Mouse (Mus musculus) liver, embryonic 16.5 days (tissue): ENCODE results near the gene Gpatch4. TPM values are rescaled to one million over a fixed set of nuclear protein-coding genes. Genes with fewer than 3 reads are reported as not detected.

ENCODE experiments used
- ATAC-seq: fragments of 200-750 bp; cut with Nextera tagmentation; 2 replicates; pipeline ENCODE4 v1.8.0; 2017; ENCODE audit warnings: low read depth, mild to moderate bottlenecking, moderate number of reproducible peaks, moderate library complexity
- H3K27ac ChIP-seq: fragments of 300-500 bp; sonication (generic); 2 replicates; pipeline ENCODE4 v1.5.1; 2014; ENCODE audit warnings: mild to moderate bottlenecking, low read length
- H3K27me3 ChIP-seq: fragments of 300-500 bp; sonication (generic); 2 replicates; pipeline ENCODE4 v1.6.1; 2014; ENCODE audit warnings: low read depth, low read length, mixed read lengths; ENCODE audit not compliant: control insufficient read depth, insufficient read depth
- H3K36me3 ChIP-seq: fragments of 300-500 bp; sonication (generic); 2 replicates; pipeline ENCODE4 v1.6.1; 2014; ENCODE audit warnings: mild to moderate bottlenecking; ENCODE audit not compliant: control insufficient read depth, insufficient read depth
- H3K4me1 ChIP-seq: fragments of 300-500 bp; sonication (generic); 2 replicates; pipeline ENCODE4 v1.6.1; 2014; ENCODE audit warnings: low read depth, low read length, mixed read lengths; ENCODE audit not compliant: control insufficient read depth
- H3K4me2 ChIP-seq: fragments of 300-500 bp; sonication (generic); 2 replicates; pipeline ENCODE4 v1.6.1; 2014; ENCODE audit warnings: low read depth, low read length, mixed read lengths
- H3K4me3 ChIP-seq: fragments of 300-500 bp; sonication (generic); 2 replicates; pipeline ENCODE4 v1.5.1; 2014; ENCODE audit warnings: low read depth, mild to moderate bottlenecking, low read length
- H3K9ac ChIP-seq: fragments of 300-500 bp; sonication (generic); 2 replicates; pipeline ENCODE4 v1.6.1; 2014; ENCODE audit warnings: low read depth, low read length
- H3K9me3 ChIP-seq: fragments of 300-500 bp; sonication (generic); replicated peaks from 2 replicates; pipeline ENCODE4 v1.6.1; 2016; ENCODE audit warnings: low read length; ENCODE audit not compliant: control insufficient read depth
- WGBS: fragments of 180-500 bp; shearing (Covaris S2); extraction: QIAGEN DNeasy Blood & Tissue Kit; methylation state at CpG from one replicate; pipeline ENCODE4 v1.1.7; 2014; ENCODE audit not compliant: insufficient replicate concordance; 5-methylcytosine and 5-hydroxymethylcytosine counted together
- polyA plus RNA-seq: library from polyadenylated mRNA; unstranded; fragments of >200 nt; fragmentation: Nextera tagmentation; extraction: Ambion mirVana; gene quantifications from 2 replicates; pipeline ENCODE4 v1.2.1, GENCODE M21; 2015

Gene Gpatch4
- polyA plus RNA-seq, 1 experiment from 2014 or later, result 13.2 TPM

DNA sequence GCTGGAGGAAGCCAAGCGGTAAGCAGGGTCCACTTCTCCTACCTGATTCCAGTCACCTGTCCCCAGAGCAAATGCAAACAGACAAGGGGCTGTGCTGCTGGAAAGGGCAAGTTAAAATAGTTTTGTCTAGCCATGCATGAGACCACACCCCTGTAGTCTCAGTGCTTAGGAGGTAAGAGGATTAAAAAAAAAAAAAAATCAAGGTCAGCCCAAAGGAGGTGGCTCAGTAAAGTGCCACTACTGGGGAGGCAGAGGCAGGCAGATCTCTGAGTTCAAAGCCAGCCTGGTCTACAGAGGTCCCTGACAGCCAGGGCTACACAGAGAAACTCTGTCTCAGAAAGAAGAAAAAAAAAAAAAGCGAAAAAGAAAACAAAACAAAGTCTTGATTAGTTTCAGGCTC, 41.1 kb downstream of the Gpatch4 start:
- H3K27me3 ChIP-seq, result no peaks in the 10 kb centered on the region
- no peak overlapping the region for H3K27ac ChIP-seq
- H3K4me2 ChIP-seq, result no peak overlapping the region
- no peak for ATAC-seq
- H3K4me1 ChIP-seq, result peaks cover 11% of the 10 kb centered on the region
- H3K9ac ChIP-seq, result no peak overlapping the region
- H3K9me3 ChIP-seq, result no peaks in the 10 kb centered on the region
- 83% methylated on average over 2 of the region's 2 CpGs for WGBS
- H3K4me3 ChIP-seq, result no peak overlapping the region
- peaks cover 6% of the 10 kb centered on the region for H3K36me3 ChIP-seq

DNA sequence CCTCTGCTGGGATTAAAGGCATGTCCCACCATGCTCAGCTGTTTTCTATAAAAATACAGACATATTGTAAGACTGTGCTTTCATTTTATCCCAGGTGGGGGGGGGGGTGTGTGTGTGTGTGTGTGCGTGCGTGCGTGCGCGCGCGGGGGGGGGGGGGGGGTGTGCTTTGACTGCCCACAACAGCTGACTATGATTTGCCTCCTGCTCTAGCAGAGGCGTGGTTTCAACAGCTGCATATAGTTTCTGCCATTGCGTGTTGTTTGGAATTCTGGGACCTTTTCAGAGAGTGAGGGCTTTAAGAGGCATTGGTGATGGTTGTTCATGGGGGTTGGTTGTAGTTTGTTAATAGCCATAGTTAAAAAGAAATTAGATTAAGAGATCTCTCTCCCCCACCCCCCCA, 42.6 kb downstream of the Gpatch4 start:
- Histone ChIP-seq H3K27ac (no peak overlapping the region), H3K9ac (no peak overlapping the region), H3K4me3 (no peak overlapping the region), H3K27me3 (no peaks in the 10 kb centered on the region), H3K9me3 (no peaks in the 10 kb centered on the region), H3K4me2 (no peak overlapping the region), H3K4me1 (peaks cover 11% of the 10 kb centered on the region), H3K36me3 (peaks cover 15% of the 10 kb centered on the region)
- WGBS, result 91% methylated on average over 9 of the region's 9 CpGs
- no peak for ATAC-seq

DNA sequence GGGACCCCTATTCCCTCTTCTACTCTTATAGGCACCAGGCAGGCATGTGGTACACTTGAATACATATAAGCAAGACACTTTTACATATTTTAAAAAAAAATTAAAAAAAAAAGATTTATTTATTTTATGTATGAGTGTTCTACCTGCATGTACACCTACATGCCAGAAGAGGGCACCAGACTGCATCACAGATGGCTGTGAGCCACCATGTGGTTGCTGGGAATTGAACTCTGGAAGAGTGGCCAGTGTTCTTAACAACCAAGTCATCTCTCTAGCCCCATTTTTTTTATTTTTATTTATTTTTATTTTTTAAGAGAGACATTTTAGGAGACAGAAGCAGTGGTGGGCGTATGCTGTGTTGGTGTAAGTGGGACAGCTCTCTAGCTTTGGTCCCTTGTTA, 44.8 kb downstream of the Gpatch4 start:
- H3K4me1 ChIP-seq, result peaks cover 6% of the 10 kb centered on the region
- H3K4me2 ChIP-seq, result no peak overlapping the region
- no peak overlapping the region for H3K9ac ChIP-seq
- H3K9me3 ChIP-seq, result no peaks in the 10 kb centered on the region
- no peak overlapping the region for H3K4me3 ChIP-seq
- 60% methylated on average over 1 of the region's 1 CpGs for WGBS
- no peak for ATAC-seq
- no peaks in the 10 kb centered on the region for H3K27me3 ChIP-seq
- peaks cover 29% of the 10 kb centered on the region for H3K36me3 ChIP-seq
- H3K27ac ChIP-seq, result no peak overlapping the region

DNA sequence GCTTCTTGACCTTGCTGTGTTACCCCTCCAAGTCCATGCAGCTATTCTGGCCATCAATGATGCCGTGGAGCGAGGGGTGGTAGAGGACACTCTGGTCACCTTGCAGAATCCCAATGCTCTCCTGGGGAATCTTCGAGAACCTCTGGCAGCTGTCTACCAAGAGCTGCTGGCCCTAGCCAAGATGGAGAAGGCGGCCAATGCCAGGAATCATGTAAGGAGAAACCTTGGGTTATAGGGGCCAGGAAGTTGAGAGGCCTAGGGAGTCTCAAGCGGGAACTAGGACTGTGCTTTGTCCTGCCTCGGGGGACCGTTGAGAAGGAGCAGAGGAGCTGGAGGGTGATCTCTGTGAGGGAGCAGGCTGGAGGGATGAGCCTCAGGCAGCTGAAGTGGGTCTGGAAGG, 47.2 kb downstream of the Gpatch4 start:
- Histone ChIP-seq H3K9me3 (no peaks in the 10 kb centered on the region), H3K9ac (no peak overlapping the region), H3K27ac (no peak overlapping the region), H3K4me1 (no peaks in the 10 kb centered on the region), H3K4me2 (no peak overlapping the region), H3K27me3 (no peaks in the 10 kb centered on the region), H3K4me3 (no peak overlapping the region), H3K36me3 (peaks cover 34% of the 10 kb centered on the region)
- no peak for ATAC-seq
- 75% methylated on average over 7 of the region's 7 CpGs for WGBS

DNA sequence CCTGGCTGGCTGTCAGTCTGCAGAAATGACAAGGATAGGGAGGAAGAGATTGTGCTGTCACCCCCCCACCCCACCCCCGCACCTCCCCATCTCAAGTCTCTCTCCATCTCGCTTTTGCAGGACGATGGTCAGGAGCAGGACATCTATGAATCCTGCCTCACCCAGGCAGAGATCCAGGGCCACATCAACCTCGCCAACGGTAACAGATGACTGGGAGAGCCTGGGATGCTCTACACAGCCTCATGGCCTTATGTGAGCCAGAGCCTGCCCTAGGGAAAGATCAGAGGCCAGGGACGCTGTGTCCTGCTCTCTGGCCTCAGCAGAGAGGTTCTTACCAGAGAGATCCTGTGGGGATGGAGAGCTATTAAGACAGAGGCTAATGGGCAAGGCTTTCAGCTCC, 47.7 kb downstream of the Gpatch4 start:
- ATAC-seq, result no peak

DNA sequence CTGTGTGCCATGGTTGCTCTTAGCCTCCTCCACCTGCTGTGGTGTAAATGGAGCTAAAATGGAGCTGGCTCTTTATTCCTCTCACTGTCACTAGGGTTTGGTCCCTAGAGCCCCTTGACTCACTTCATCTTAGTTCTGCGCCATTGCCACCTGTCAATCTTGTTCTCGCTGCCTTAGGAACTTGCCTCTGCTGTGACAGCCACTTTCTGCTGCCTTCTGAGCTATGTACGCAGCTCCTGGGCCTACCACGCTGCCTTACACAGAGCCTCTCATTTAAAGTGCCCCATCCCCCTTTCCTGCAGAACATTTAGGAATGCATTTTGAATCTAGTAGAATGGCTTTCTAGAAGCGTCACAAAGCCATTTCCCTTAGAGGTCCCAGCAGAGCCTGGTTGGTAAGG, 51.2 kb downstream of the Gpatch4 start:
- peaks cover 27% of the 10 kb centered on the region for H3K36me3 ChIP-seq
- WGBS, result 83% methylated on average over 5 of the region's 5 CpGs
- no peak overlapping the region for H3K4me3 ChIP-seq
- no peak for ATAC-seq
- no peaks in the 10 kb centered on the region for H3K4me1 ChIP-seq
- no peak overlapping the region for H3K4me2 ChIP-seq
- H3K9me3 ChIP-seq, result no peaks in the 10 kb centered on the region
- no peaks in the 10 kb centered on the region for H3K27me3 ChIP-seq
- H3K27ac ChIP-seq, result no peak overlapping the region
- H3K9ac ChIP-seq, result no peak overlapping the region

More for the DNA sequence above, 47.7 kb downstream of the Gpatch4 start:
- peaks cover 34% of the 10 kb centered on the region for H3K36me3 ChIP-seq
- no peaks in the 10 kb centered on the region for H3K27me3 ChIP-seq
- no peak overlapping the region for H3K4me3 ChIP-seq
- no peaks in the 10 kb centered on the region for H3K9me3 ChIP-seq
- 78% methylated on average over 6 of the region's 6 CpGs for WGBS
- no peak overlapping the region for H3K9ac ChIP-seq
- no peaks in the 10 kb centered on the region for H3K4me1 ChIP-seq
- H3K27ac ChIP-seq, result no peak overlapping the region
- no peak overlapping the region for H3K4me2 ChIP-seq

DNA sequence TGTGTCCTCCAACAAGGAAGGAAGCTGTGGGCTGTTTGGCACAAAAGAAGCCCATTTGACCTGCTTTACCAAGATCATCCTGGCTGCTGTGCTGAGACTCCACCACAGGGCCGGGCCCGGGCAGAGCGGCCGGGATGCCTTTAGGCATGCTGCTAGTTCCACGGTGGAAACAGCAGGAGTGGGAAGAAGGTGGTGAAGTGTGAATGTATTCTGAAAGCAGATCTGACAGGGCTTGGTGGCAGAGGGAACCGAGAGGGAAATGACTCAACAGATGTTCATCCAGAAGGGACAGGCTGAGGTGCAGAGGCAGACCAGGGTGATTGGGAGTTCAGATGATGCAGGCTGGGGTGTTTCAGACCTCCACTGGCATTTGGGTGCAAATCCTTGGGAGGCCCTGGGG, 54.8 kb downstream of the Gpatch4 start:
- 53% methylated on average over 6 of the region's 6 CpGs for WGBS
- no peaks in the 10 kb centered on the region for H3K9me3 ChIP-seq
- H3K27me3 ChIP-seq, result no peaks in the 10 kb centered on the region
- no peak overlapping the region for H3K9ac ChIP-seq
- H3K27ac ChIP-seq, result no peak overlapping the region
- ATAC-seq, result no peak
- no peak overlapping the region for H3K4me2 ChIP-seq
- H3K36me3 ChIP-seq, result peaks cover 13% of the 10 kb centered on the region
- no peaks in the 10 kb centered on the region for H3K4me1 ChIP-seq
- H3K4me3 ChIP-seq, result no peak overlapping the region

DNA sequence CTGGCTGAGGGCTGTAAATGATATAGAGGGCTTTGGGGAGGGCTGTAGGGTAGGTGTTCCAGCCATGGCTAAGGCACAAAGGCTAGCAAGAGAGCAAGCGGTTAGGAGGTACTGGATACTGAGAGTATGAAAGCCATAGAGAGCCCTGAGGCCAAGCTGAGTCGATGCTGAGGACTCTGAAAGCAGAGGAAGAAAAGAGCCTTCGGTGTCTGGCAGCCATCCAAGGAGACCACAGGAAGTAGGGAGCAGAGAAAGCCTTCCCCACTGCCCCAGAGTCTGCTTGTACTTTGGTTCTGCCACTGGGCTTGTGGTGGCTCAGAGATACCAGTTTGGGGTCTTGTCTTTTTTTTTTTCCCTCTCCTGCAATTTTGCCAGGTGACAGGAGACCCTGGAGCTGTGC, 57.3 kb downstream of the Gpatch4 start:
- Histone ChIP-seq H3K27ac (no peak overlapping the region), H3K36me3 (peaks cover 12% of the 10 kb centered on the region), H3K4me1 (no peaks in the 10 kb centered on the region), H3K9ac (no peak overlapping the region), H3K9me3 (no peaks in the 10 kb centered on the region), H3K4me2 (no peak overlapping the region), H3K4me3 (no peak overlapping the region), H3K27me3 (no peaks in the 10 kb centered on the region)
- no peak for ATAC-seq
- 47% methylated on average over 3 of the region's 3 CpGs for WGBS

DNA sequence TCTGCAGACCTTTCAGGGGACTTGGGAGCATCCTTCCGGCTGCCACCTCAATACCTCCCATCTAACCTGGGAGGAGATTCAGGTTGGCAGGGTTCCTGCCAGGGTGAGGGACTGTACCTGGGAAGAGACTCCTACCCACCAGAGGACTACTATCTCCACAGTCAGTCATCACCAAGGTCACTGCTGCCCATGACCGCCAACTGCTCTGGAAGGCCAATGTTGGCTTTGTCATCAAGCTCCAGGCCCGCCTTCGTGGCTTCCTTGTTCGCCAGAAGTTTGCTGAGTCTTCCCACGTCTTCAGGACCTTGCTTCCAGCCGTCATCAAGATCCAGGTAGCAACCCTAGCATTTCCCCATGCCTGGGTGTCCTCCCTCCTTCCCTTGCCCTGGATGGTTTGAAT, 58.8 kb downstream of the Gpatch4 start:
- H3K9me3 ChIP-seq, result no peaks in the 10 kb centered on the region
- peaks cover 12% of the 10 kb centered on the region for H3K36me3 ChIP-seq
- H3K4me1 ChIP-seq, result no peaks in the 10 kb centered on the region
- WGBS, result 73% methylated on average over 7 of the region's 7 CpGs
- no peak for ATAC-seq
- H3K9ac ChIP-seq, result no peak overlapping the region
- no peak overlapping the region for H3K27ac ChIP-seq
- no peak overlapping the region for H3K4me2 ChIP-seq
- no peaks in the 10 kb centered on the region for H3K27me3 ChIP-seq
- no peak overlapping the region for H3K4me3 ChIP-seq

DNA sequence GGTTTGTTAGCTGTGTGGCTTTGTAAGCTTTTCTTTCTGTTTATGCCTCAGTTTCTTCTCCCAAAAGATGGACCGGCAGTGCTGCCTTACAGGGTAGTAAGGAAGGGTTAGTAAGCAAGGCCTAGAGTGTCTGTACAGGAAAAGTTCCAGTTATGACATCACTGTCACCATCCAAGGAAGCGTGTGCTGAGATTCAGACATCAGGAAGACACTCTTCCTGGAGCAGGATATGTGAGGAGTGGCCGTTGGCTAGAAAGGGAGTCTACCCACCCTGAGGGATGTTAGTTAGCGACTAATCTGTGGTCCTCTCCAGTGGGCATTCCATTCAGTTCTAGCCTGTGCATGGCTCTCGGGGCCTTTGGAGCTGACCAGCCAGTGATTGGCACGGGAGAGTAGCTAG, 59.3 kb downstream of the Gpatch4 start:
- Histone ChIP-seq H3K4me1 (no peaks in the 10 kb centered on the region), H3K4me2 (no peak overlapping the region), H3K27me3 (no peaks in the 10 kb centered on the region), H3K27ac (peak overlapping the region; percentile 49; the same call in 1 of the 2 replicates), H3K9me3 (no peaks in the 10 kb centered on the region), H3K36me3 (peaks cover 12% of the 10 kb centered on the region), H3K9ac (no peak overlapping the region), H3K4me3 (no peak overlapping the region)
- peak; percentile 35 for ATAC-seq
- WGBS, result 61% methylated on average over 6 of the region's 6 CpGs
